Mouse (Mus musculus) layer of hippocampus, postnatal 10 days (tissue): ENCODE data around the gene 1700029J07Rik. TPM values are rescaled to one million over a fixed set of nuclear protein-coding genes. Genes with fewer than 3 reads are reported as not detected.
A peak's percentile ranks its signal among the peaks of the same experiment; 100 is the strongest.

ENCODE experiments used
- DNase-seq, 2 experiments: peaks; one replicate each; pipeline ENCODE4 v3.0.0; 2021; ENCODE audit warnings: low spot score in 2 of 2
- total RNA-seq, 2 experiments: library from RNA; stranded (reverse); gene quantifications; 2 replicates each; pipeline ENCODE4 v1.2.3; 2021

Gene 1700029J07Rik
- total RNA-seq, 2 experiments from 2014 or later, result 4.0 to 4.3 TPM

GRCm38 (mm10) chr8:45970894-45971293 lies 4.2 kb downstream of the 1700029J07Rik start:
- DNase-seq, result no peak

- DNase-seq, result no peak
Observed at GRCm38 (mm10) chr8:45950622-45951021, 24.4 kb downstream of the 1700029J07Rik start.

- DNase-seq, result no peak
Observed at GRCm38 (mm10) chr8:45946283-45946682, 28.8 kb downstream of the 1700029J07Rik start.

GRCm38 (mm10) chr8:45936986-45937385 lies 38.1 kb downstream of the 1700029J07Rik start:
- no peak for DNase-seq

GRCm38 (mm10) chr8:45934582-45935014 lies 40.5 kb downstream of the 1700029J07Rik start, which contains the start of gene Ccdc110:
Gene Ccdc110 (plus strand): TSS chr8:45934619.
- DNase-seq, result peak; percentile 99

- DNase-seq, result no peak
Observed at GRCm38 (mm10) chr8:45922116-45922515, 52.9 kb downstream of the 1700029J07Rik start.

GRCm38 (mm10) chr8:45920392-45920791 lies 54.7 kb downstream of the 1700029J07Rik start:
- DNase-seq, result no peak

- DNase-seq, result no peak
Observed at GRCm38 (mm10) chr8:45918891-45919290, 56.2 kb downstream of the 1700029J07Rik start.

- DNase-seq, result no peak
Observed at GRCm38 (mm10) chr8:45917040-45917679, 57.9 kb downstream of the 1700029J07Rik start.

- DNase-seq, result no peak
Observed at GRCm38 (mm10) chr8:45916496-45916895, 58.6 kb downstream of the 1700029J07Rik start.

GRCm38 (mm10) chr8:45913707-45914106 lies 61.3 kb downstream of the 1700029J07Rik start:
- DNase-seq, result no peak

- no peak for DNase-seq
Observed at GRCm38 (mm10) chr8:45906251-45906619, 68.8 kb downstream of the 1700029J07Rik start.

GRCm38 (mm10) chr8:45905591-45906250 lies 69.3 kb downstream of the 1700029J07Rik start:
- no peak for DNase-seq

GRCm38 (mm10) chr8:45903659-45904058 lies 71.4 kb downstream of the 1700029J07Rik start:
- DNase-seq, result no peak

Other genes with a start within 250 kb of the 1700029J07Rik start
- 1 to 10 TPM; 2.5 to 2.7 TPM for gene Pdlim3, start 89.8 kb downstream of the 1700029J07Rik start, total RNA-seq
- 1 to 10 TPM; 1.4 to 1.8 TPM for gene Ccdc110, start 40.6 kb downstream of the 1700029J07Rik start, total RNA-seq
- gene Ufsp2, start 276 bp upstream of the 1700029J07Rik start, total RNA-seq, result 10 to 100 TPM; 54.0 to 58.5 TPM
- under 1 TPM; 0.42 to 0.46 TPM for gene Lrp2bp, start 24.1 kb upstream of the 1700029J07Rik start, total RNA-seq
- gene Ankrd37, start 30.5 kb upstream of the 1700029J07Rik start, total RNA-seq, result 1 to 10 TPM; 5.7 to 6.8 TPM
- gene Cfap97, start 176.5 kb upstream of the 1700029J07Rik start, total RNA-seq, result 10 to 100 TPM; 18.0 to 19.1 TPM
- 10 to 100 TPM; 51.0 to 52.5 TPM for gene Snx25, start 176.9 kb upstream of the 1700029J07Rik start, total RNA-seq
- 100 to 1,000 TPM; 692 to 703 TPM for gene Slc25a4, start 236.0 kb upstream of the 1700029J07Rik start, total RNA-seq